Mouse (Mus musculus) adrenal gland (tissue): ENCODE results near the gene Gdf1.

Experiments
- intact Hi-C: fragments of 180-260 bp; cut with DNase I; formaldehyde crosslinking; loops from one replicate; pipeline ENCODE4 v1.15.1; 2025

The Gdf1 gene

GRCm38 (mm10) chr8:70329835-70330740, 471 bp downstream of the Gdf1 start:
- intact Hi-C loops = no loop called here

- intact Hi-C loops = no loop called here
These were observed 1.2 kb downstream of the Gdf1 start for GRCm38 (mm10) chr8:70330741-70331364.

- intact Hi-C loops = no loop called here
These were observed 1.9 kb downstream of the Gdf1 start for GRCm38 (mm10) chr8:70331526-70331925.

- intact Hi-C loops = no loop called here
These were observed 2.7 kb downstream of the Gdf1 start for GRCm38 (mm10) chr8:70332070-70332877.

- intact Hi-C loops = no loop called here
These were observed 3.2 kb downstream of the Gdf1 start for GRCm38 (mm10) chr8:70332878-70333202.

GRCm38 (mm10) chr8:70338931-70339330, 9.3 kb downstream of the Gdf1 start:
- intact Hi-C loops = no loop called here

- intact Hi-C loops = no loop called here
These were observed 11.0 kb downstream of the Gdf1 start for GRCm38 (mm10) chr8:70340659-70341058.

GRCm38 (mm10) chr8:70342007-70342406, 12.4 kb downstream of the Gdf1 start:
- intact Hi-C loops = no loop called here

GRCm38 (mm10) chr8:70343076-70343475, 13.5 kb downstream of the Gdf1 start:
- intact Hi-C loops = no loop called here

- intact Hi-C loops = no loop called here
These were observed 14.1 kb downstream of the Gdf1 start for GRCm38 (mm10) chr8:70343696-70344095.

GRCm38 (mm10) chr8:70344279-70344678, 14.7 kb downstream of the Gdf1 start:
- intact Hi-C loops = no loop called here

- intact Hi-C loops = no loop called here
These were observed 17.8 kb downstream of the Gdf1 start for GRCm38 (mm10) chr8:70347443-70347842.

- intact Hi-C loops = no loop called here
These were observed 18.3 kb downstream of the Gdf1 start for GRCm38 (mm10) chr8:70347860-70348420.

GRCm38 (mm10) chr8:70351035-70351999, 21.7 kb downstream of the Gdf1 start:
- intact Hi-C loops = no loop called here

GRCm38 (mm10) chr8:70352000-70352384, 22.4 kb downstream of the Gdf1 start:
- intact Hi-C loops = no loop called here

GRCm38 (mm10) chr8:70352657-70353151, 23.1 kb downstream of the Gdf1 start:
- intact Hi-C loops = no loop called here

GRCm38 (mm10) chr8:70353194-70353817, 23.7 kb downstream of the Gdf1 start, which contains the start of gene Upf1:
Gene Upf1 (minus strand): TSS chr8:70353278.
- intact Hi-C loops = no loop called here

GRCm38 (mm10) chr8:70354004-70354403, 24.4 kb downstream of the Gdf1 start:
- intact Hi-C loops = no loop called here

- intact Hi-C loops = no loop called here
These were observed 26.5 kb downstream of the Gdf1 start for GRCm38 (mm10) chr8:70356111-70356510.

- intact Hi-C loops = no loop called here
These were observed 29.8 kb downstream of the Gdf1 start for GRCm38 (mm10) chr8:70359411-70359810.
